Mouse (Mus musculus) natural killer cell, adult 2 months (primary cell): ENCODE measurements around the gene Gm20815.
"Not testable (repeated sequence)": the region's sequence is repeated elsewhere in the genome, so short reads cannot be mapped to it uniquely, and the experiment has no call there.

ENCODE experiments used
- DNase-seq, 2 experiments: peaks; one replicate each; pipeline ENCODE4 v3.0.0; 2022; ENCODE audit warnings: low spot score in 2 of 2

The Gm20815 gene

GRCm38 (mm10) chrY:8835069-8835468 lies at the start of gene Gm20815:
TSS of gene Gm20815 (minus strand) at chrY:8835169.
- not testable (repeated sequence) for DNase-seq
